Mouse (Mus musculus) left cerebral cortex, postnatal 14 days (tissue): ENCODE results near the gene Ubl4b. TPM values are rescaled to one million over a fixed set of nuclear protein-coding genes. Genes with fewer than 3 reads are reported as not detected.

Experiments used
- DNase-seq, 2 experiments: peaks; one replicate each; pipeline ENCODE4 v3.0.0; 2021 to 2022; ENCODE audit warnings: low spot score in 2 of 2, mixed read lengths in 1 of 2
- intact Hi-C: fragments of 180-260 bp; cut with DNase I; formaldehyde crosslinking; loops from one replicate; pipeline ENCODE4 v1.15.1; 2025
- total RNA-seq, 2 experiments: library from RNA; stranded (reverse); gene quantifications; 2 replicates each; pipeline ENCODE4 v1.2.3; 2021

Ubl4b gene
- total RNA-seq, 2 experiments from 2014 or later, result 0.24 TPM; not detected in 1

DNA sequence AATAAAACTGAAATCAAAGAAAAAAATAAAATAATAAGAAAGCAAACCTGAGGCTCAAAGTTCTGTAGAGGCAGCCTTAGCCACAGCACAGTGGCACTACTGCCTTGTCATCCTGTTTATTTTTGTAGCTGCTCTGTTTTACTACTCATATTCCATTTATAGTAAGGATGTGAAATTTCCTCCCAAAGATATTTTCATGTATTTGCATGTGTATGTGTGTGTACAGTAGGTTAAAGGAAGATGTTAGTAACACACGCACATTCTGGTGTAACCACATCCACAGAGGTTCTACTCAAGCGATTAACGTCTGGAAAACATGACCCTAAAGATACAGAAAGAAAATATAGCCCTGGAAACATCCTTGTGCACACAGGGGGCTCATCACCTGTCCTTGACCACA is 21.9 kb upstream of the Ubl4b start:
- no peak for DNase-seq
- intact Hi-C loops, result no loop called here

DNA sequence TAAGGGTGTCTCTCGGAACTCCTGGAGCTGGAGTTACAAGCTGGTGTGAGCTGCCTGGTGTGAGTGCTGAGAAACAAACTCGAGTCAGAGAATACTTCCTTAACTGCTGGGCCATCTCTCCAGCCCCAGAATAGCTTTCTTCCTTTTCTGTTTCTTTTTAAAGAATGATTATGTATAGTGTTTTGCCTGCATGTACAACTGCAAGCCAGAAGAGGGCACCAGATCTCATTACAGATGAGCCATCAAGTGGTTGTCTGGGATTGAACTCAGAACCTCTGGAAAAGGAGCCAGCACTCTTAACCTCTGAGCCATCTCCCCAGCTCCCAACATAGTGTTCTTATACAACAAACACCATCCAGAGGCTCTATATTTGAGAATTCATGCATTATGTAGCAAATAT is 16.3 kb upstream of the Ubl4b start:
- peak in 1 of 2 experiments; percentile 39 for DNase-seq
- intact Hi-C loops, result no loop called here

DNA sequence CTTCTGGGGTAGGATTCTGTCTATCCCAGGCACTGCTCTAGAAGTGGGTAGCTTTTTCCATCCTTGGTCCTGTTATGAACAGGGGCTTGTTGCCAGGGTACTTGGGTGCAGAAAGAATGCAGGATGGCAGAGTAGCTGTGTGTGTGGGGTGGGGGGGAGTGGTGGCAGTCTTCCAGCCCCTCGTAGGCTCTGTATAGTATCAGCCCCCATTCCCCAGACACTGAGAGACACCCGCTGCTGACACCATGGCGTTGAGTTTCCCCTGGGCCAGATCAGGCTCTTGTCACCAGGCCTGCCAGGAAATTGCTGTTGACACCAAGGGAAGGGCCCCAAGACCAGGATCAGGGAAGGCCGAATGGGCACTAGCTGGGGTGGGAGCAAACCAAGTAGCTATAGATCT is 13.8 kb upstream of the Ubl4b start:
- intact Hi-C loops, result no loop called here
- no peak for DNase-seq

DNA sequence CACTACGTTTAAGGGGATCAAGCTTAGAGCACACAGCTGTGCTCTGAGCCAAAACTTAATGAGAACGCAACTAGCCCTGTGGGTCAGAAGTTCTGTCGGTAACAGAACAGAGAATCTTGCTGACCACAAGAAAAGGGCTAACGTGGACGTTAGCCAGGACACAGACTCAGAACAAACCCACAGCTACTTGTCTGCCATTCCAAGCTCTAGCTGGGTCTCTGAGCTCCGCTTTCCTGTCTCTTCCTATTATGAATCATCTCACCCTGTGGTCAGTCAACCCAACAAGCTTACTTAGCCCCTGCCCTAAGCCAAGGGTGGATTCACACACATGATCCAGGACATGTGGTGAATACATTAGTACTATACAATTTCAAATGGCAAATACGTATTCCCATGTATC is 12.9 kb upstream of the Ubl4b start:
- no peak for DNase-seq
- intact Hi-C loops, result no loop called here

DNA sequence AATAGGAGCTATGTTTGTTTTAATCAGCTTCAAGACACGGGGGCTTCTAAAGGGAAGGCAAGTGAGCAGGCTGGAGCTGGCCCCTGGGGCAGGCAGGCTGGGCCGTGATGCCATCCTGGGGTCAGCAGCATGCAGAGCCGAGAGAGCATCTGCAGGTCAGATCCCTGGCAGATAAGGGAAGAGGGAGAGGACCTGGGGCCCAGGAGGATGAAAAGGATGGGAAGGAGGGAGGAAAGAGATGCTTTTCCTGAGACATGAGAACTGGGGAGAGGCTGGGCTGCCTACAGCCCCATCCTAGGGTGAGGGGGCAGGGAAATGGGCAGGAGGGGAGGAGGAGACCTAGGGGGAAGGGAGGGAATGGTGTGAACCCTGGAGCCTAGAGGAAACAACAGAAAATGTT is 10.5 kb upstream of the Ubl4b start:
- intact Hi-C loops, result no loop called here
- DNase-seq, result no peak

DNA sequence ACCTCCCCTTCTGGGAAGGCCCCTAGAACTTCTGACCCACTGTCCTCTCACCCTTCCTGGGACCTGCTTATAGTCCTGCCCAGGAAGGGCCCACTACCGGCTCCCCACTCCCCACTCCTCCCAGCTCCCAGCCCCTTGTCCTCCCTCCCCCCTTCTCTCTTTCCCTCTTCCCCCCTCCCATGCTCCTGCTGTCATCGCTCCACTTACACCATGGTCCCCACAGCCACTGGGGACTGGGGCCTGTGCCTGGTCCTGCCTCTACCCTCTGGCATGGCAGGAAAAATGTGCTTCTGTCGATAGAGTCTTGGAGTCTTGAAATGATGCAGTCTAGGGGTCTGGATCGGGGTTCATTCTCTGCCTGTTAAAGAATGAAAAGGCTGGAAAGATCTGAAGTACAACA is 9.0 kb upstream of the Ubl4b start:
- DNase-seq, result no peak
- intact Hi-C loops, result no loop called here

DNA sequence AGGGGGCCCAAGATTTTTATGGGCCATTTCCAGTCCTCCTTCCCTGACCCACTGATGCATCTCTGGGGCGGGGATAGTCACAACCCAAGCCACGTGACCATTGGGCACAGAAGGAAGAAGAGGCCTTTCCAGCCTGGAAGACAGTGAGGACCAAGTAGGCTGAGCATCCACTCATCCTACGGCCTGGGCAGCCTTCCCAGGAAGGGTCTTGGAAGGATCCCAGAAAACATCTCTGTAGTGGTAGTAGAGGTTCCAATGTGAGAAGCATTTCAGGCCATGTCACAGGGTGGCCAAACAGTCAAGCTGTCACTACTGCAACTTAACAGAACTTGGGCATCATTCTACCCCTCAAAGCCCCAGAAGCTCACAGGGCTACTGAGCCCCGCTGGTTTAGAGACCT is 7.7 kb upstream of the Ubl4b start:
- no peak for DNase-seq
- intact Hi-C loops, result no loop called here

DNA sequence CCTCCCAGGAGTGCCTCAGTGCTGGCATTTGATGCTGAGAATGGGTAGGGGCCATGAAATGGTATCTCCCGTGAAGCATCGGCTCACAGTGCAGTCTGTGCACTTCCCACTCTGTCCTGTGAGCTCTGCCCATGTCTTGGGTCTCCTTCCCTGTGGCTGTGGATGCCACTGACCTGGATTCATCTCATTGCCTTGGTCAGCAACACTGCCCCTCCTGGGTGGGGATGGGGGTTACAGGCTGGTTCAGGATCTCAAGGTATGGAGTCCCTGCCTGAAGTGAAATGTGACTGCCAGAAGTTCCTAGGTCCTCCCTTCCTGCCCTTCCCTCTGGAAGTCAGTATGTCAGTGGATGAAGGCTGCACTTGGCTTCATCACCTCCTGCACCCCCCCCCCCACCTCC is 7.2 kb upstream of the Ubl4b start:
- no peak for DNase-seq
- intact Hi-C loops, result no loop called here

DNA sequence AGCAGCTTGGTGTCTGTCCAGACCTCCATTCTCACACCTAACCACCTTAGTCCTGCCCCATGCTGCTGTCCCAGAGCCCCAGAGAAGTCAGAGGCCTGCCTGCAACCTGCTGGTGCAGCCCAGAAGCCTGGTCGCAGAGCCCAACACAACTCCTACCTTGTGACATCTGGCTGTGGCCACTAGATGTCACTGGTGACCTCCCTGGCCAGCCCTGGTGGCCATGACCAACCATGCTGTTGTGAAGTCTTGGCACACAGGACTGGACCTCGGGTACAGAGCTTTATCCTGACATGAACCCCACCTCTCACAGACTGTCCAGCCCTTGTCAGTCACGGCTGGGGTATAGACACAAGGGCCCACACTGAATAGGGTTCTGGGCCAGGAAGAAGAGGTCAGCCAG is 4.3 kb upstream of the Ubl4b start:
- peak; percentile 69 to 73 for DNase-seq

DNA sequence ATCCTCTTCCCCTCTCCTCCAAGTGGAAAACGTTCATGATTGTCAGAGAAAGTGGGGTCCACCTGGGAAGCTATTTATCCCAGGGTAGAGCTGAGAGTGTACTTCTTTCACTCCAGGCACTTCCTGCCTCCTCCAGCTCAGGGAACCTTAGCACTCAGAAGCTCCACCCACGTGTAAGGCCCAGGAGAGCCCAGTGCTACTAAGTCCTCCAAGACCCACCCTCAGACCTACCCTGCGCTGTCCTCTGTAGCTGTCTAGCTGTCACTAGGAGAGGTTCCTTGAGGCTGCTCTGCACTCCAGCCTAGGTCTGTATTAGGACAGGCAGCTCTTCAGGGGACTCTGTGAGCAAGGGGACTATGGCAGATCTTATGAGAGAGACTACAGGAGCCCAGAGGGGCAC is 3.9 kb upstream of the Ubl4b start:
- intact Hi-C loops, result no loop called here
- no peak for DNase-seq

More for the DNA sequence above, 4.3 kb upstream of the Ubl4b start:
- intact Hi-C loops, result no loop called here

DNA sequence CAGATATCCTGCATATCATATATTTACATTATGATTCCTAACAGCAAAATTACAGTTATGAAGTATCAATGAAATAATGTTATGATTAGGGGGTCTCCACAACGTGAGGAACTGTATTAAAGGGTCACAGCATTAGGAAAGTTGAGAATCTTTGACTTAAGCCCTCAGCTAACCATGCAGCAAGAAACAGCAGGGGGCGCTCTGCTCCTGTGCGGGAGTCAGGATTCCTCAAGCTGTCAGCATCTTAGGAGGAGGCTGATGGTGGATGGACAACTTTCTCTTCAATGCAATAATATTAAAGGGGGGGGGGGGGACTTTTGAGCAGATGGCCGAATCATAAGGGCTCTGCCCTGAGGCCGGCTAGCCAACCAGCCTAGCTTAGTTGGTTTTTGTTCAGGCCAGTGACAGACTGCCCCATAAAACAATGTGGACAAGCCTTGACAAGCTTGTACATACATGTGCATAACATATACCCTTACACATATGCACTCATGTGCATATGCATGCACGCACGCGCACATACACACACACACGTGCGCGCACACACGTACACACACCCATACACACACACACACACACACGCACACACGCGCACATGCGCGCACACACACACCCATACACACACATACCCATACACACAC is 4.3 kb downstream of the Ubl4b start:
- peak in 1 of 2 experiments; percentile 83 for DNase-seq
- intact Hi-C loops, result no loop called here

DNA sequence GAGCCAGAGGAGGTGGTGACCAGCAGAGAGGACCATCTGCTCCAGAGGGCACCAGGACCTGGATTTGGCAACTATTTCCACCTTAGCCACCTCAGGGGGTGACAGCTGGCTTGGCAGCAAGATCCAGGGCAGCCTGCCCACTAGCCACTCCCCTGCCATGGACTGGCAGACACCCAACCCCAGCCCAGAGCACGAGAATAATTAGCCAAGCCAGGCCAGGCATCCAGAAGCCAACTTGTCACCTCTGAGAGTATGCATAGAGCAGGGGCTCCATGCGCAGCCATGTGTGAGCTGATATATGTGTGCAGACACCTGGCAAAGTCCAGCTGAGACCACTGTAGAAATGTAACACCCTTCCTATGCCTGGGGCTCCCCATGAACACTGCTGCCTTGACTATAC is 7.9 kb downstream of the Ubl4b start:
- no peak for DNase-seq
- intact Hi-C loops, result no loop called here

DNA sequence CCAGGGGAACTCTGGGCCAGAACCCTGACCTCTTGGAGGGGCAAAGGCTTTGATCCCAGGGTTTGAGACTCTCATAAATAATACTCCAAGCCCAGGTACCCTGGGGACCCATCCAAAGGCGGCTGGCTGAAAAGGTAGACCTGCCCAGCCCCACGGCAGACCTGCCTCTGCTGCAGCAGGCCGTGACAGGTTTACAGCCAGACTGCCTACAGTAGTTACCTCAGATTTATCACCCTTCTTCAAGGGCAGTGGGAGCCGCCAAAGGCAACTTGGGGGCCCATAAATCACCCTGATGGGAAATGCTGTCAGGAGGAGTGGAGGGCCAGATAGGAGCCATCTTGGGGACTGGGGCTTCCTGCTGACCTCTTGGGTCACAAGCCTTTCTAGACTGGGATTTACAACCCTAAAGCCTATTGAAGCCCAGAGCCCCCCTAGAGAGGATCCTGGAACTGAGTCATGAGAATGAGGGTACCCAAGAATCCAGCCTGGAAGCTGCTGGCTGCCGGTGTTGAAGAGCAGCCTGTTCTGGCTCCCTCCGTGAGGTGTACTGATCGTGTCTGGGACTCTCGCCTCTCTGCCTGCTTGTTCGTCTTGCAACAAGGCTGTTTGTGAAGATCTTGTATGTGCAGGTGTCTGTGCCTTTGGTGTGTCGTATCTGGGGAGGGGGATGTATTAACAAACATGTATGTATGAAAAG is 9.0 kb downstream of the Ubl4b start:
- intact Hi-C loops, result no loop called here
- DNase-seq, result no peak

DNA sequence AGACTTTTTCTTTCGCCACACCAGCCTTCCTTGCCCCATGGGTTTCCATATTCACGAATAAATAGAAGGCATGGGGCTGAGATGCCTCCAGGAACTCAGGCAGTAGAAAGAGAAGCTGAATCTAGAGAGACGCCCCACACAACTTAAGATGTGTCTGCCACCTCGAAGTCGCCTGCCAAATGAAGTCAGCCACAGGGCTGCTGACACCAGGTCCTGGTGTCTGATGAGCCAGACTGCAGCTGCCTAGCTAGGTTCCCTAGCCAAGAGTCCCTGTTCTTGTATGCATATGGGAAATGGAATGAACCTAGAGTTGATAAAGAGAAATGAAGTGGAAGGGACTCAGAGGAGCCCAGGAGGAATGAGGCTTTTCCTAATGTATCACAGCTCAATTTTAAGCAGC is 9.6 kb downstream of the Ubl4b start:
- no peak for DNase-seq
- intact Hi-C loops, result no loop called here

DNA sequence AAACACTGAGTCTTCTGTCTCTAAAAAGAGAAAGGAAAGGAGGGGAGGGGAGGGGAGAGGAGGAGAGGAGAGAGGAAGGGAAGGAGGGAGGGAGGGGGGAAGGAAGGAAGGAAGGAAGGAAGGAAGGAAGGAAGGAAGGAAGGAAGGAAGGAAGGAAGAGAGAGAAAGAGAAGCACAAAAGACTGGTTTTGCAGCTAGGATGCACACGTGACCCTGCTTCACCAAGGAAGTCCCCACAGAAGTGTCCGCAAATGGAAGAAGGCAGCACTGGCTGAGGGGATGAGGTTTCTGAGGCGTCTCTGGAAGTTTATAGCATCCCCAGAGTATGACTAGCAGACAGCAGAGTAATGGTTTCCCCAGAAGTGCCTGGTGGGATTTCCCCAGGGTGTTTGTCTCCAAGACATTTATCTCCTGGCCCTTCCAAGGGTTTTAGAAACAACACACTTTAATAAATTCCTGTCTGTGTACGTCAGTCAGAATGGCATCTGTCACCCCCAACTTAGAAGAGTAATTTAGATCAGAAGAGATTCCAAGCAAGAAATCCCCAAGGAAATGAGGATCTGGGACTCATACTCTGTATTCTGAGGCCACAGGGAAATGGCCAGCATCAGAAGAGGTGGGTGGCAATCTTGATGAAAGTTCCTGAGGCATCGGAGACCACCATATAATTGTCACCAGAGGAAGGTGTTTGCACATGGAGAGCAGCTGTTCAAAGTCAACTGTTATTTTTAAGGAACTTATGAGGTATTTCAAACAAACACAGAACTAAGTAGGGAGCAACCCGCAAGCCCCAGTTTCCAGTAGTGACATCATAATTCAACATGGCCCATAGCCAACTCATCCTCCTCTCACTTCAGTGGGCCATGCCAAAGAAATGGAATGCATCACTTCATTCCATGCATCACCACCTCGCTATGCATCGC is 11.5 kb downstream of the Ubl4b start:
- intact Hi-C loops, result no loop called here
- no peak for DNase-seq

DNA sequence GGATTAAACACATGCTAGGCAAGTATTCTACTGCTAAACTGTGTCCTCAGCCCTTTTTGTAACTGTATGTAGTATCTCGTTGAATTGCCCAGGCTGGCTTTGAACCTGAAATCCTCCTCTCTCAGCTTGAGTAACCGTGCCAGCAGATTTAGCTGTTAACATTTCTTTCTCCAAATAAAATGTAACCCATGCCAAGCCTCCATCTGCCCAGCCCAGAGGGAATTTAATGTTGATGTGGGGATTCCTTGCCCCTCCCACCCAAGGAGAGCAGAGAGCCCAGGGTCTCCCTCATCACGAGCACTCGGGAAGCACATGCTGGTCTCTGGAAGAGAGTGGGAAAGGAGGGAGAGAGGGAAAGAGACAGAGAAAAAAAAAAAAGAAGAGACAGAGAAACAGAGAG is 12.3 kb downstream of the Ubl4b start:
- DNase-seq, result no peak
- intact Hi-C loops, result no loop called here

DNA sequence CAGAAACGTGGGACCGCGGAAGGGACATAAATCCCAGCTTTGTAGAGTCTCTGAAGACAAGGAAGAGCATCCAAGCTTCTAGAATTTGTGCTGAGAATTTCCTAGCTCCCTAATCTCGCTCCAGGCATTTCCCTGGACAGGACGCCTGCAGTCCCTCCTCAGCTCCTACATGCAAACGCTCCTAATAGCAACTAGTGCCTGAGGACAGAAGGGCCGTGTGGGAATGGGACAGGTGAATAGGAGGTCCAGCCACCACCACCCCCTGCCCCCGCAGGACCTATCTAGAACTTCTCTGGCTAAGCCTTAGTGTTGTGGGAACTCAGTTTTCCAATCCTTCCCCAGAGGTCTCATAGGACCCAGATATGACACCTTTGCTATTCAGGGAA is 17.4 kb downstream of the Ubl4b start:
- intact Hi-C loops, result no loop called here
- no peak for DNase-seq

DNA sequence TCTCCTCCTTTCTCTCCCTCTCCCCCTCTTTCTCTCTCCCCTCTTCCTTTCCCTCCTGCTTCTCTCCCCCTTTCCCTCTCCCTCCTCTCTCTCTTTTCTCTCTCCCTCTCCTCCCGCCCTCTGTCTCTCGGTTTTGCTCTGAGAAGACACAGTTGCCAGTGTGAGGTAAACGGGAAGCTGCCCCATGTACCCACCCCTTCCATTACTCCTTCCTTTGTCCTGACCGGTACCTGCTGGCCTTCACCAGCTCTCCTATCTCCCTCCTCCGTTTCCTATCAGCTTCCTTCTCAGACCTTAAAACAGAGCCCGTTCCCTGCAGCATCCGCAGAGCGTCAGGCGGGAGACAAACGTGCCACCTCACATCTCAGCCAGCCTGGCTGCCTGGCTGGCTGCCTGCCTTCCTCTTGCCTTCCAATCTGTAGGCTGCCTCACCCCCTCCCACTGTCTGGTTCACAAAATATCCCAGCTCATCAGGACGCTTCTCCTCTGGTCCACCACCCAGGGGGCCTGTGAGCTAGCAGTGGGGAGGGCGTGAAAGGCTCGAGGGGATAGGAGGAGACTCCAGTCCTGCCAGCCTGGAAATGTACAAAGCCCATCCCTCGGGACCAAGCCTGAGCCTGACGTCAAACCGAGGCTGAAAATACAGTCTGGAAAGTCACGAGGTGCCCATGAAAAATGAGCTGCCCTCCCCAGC is 17.9 kb downstream of the Ubl4b start:
- DNase-seq, result peak; percentile 86 to 94
- intact Hi-C loops, result no loop called here

DNA sequence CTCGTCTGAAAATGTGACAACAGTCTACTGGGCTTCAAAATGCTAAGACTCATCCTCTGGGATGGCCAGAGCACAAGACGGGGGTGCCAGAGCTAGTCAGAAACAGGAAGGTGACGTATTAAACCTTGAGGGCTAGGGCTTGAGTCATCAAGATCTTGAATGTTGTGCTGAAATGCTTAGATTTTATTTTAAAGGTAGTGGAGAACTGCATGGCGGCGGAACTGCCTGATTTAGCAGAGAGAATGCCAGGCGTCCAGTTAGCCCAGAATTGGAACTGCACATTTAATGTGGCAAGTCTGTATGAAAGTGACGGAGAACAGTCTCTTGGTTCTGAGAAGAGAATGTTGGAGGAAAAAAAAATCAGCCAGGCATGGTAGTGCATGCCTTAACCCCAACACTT is 19.9 kb downstream of the Ubl4b start:
- no peak for DNase-seq
- intact Hi-C loops, result no loop called here

DNA sequence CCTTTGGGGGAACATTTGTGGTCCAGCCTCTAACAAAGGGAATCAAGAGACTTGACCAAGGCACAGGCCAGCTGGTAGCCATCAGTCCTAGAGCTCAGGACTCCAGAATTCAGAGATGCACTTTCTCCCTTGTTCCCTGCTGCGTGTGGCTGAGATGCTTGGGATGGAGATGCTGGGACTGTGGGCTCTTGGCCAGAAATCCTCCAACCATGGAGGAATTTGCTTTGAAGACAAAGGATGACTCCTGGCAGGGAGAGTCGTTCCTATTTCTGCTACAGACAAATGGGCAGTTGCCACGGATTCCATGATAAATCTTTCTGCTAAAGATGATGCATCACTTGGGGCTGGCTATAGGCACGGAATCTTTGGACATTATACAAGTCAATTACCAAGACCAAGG is 21.3 kb downstream of the Ubl4b start:
- intact Hi-C loops, result no loop called here
- DNase-seq, result no peak
